Mouse (Mus musculus) cerebellum, postnatal 4 days (tissue): Measurements from ENCODE around the gene Sfxn2.
"Not testable (repeated sequence)": the region's sequence is repeated elsewhere in the genome, so short reads cannot be mapped to it uniquely, and the experiment has no call there.

Experiments used
- DNase-seq, 2 experiments: peaks; one replicate each; pipeline ENCODE4 v3.0.0; 2022; ENCODE audit warnings: low spot score in 2 of 2, mixed read lengths in 1 of 2

Sfxn2 gene

GRCm38 (mm10) chr19:46542750-46543149, 30.4 kb upstream of the Sfxn2 start:
- no peak for DNase-seq

- DNase-seq, result no peak
These were observed 25.6 kb upstream of the Sfxn2 start for GRCm38 (mm10) chr19:46547565-46547964.

- no peak for DNase-seq
These were observed 25.1 kb upstream of the Sfxn2 start for GRCm38 (mm10) chr19:46548110-46548509.

GRCm38 (mm10) chr19:46550385-46550784, 22.8 kb upstream of the Sfxn2 start:
- DNase-seq, result no peak

- DNase-seq, result no peak
These were observed 20.7 kb upstream of the Sfxn2 start for GRCm38 (mm10) chr19:46552496-46552895.

- peak in 1 of 2 experiments; percentile 64 for DNase-seq
These were observed 19.6 kb upstream of the Sfxn2 start for GRCm38 (mm10) chr19:46553541-46553955.

- no peak for DNase-seq
These were observed 15.2 kb upstream of the Sfxn2 start for GRCm38 (mm10) chr19:46558009-46558408.

- peak in 1 of 2 experiments; percentile 11 for DNase-seq
These were observed 14.5 kb upstream of the Sfxn2 start for GRCm38 (mm10) chr19:46558631-46559030.

- peak in 1 of 2 experiments; percentile 53 for DNase-seq
These were observed 11.0 kb upstream of the Sfxn2 start for GRCm38 (mm10) chr19:46562132-46562531.

- no peak for DNase-seq
These were observed 10.3 kb upstream of the Sfxn2 start for GRCm38 (mm10) chr19:46562581-46563515.

- DNase-seq, result no peak
These were observed 9.6 kb upstream of the Sfxn2 start for GRCm38 (mm10) chr19:46563603-46564002.

GRCm38 (mm10) chr19:46564043-46564462, 9.1 kb upstream of the Sfxn2 start:
- no peak for DNase-seq

GRCm38 (mm10) chr19:46571211-46571877, 1.8 kb upstream of the Sfxn2 start:
- DNase-seq, result not testable (repeated sequence)

GRCm38 (mm10) chr19:46571878-46572244, 1.3 kb upstream of the Sfxn2 start:
- no peak for DNase-seq

GRCm38 (mm10) chr19:46572548-46572947, 617 bp upstream of the Sfxn2 start:
- DNase-seq, result no peak

GRCm38 (mm10) chr19:46573990-46574389, 825 bp downstream of the Sfxn2 start:
- no peak for DNase-seq

GRCm38 (mm10) chr19:46575196-46575595, 2.0 kb downstream of the Sfxn2 start:
- no peak for DNase-seq

- DNase-seq, result peak; percentile 76 to 87
These were observed 14.8 kb downstream of the Sfxn2 start for GRCm38 (mm10) chr19:46587823-46588508.

GRCm38 (mm10) chr19:46591575-46591974, 18.4 kb downstream of the Sfxn2 start:
- no peak for DNase-seq

GRCm38 (mm10) chr19:46592751-46593439, 19.7 kb downstream of the Sfxn2 start:
- no peak for DNase-seq

- DNase-seq, result no peak
These were observed 25.0 kb downstream of the Sfxn2 start for GRCm38 (mm10) chr19:46598187-46598586.
